Mouse (Mus musculus) E14TG2a.4 (cell line): ENCODE results near the gene Cdc37l1.
"Not testable (repeated sequence)": the region's sequence is repeated elsewhere in the genome, so short reads cannot be mapped to it uniquely, and the experiment has no call there.

Experiments
- H3K27me3 ChIP-seq: 2 replicates; pipeline ENCODE4 v1.6.1; 2014; ENCODE audit warnings: low read length, control low read depth; ENCODE audit not compliant: insufficient read depth
- H3K36me3 ChIP-seq: 2 replicates; pipeline ENCODE4 v1.6.1; 2014; ENCODE audit warnings: low read length, control low read depth; ENCODE audit not compliant: insufficient read depth
- H3K4me1 ChIP-seq: replicated peaks from 2 replicates; pipeline ENCODE4 v1.6.1; 2014; ENCODE audit warnings: low read depth, low read length, control low read depth
- H3K4me3 ChIP-seq: replicated peaks from 2 replicates; pipeline ENCODE4 v1.5.1; 2014; ENCODE audit warnings: mild to moderate bottlenecking, low read length
- H3K9me3 ChIP-seq: 2 replicates; pipeline ENCODE4 v1.6.1; 2014; ENCODE audit warnings: low read length, control low read depth
- CTCF ChIP-seq: conservative IDR thresholded peaks from 2 replicates; pipeline ENCODE4 v1.5.1; 2014; ENCODE audit warnings: low read length
- NANOG ChIP-seq: IDR thresholded peaks from 2 replicates; pipeline ENCODE4 v1.6.1; 2014; ENCODE audit warnings: borderline replicate concordance, low read length, mixed read lengths
- POU5F1 ChIP-seq: IDR thresholded peaks from 2 replicates; pipeline ENCODE4 v1.6.1; 2014; ENCODE audit warnings: low read length, borderline replicate concordance

The Cdc37l1 gene

GRCm38 (mm10) chr19:28994870-28995269 is 4.7 kb downstream of the Cdc37l1 start:
- H3K4me3 ChIP-seq, result no peak overlapping the region
- no peaks in the 10 kb centered on the region for H3K9me3 ChIP-seq
- no peaks in the 10 kb centered on the region for H3K27me3 ChIP-seq
- TF ChIP-seq CTCF (no peak), NANOG (peak; percentile 43; the same call in 1 of the 2 replicates)
- H3K4me1 ChIP-seq, result peaks cover 67% of the 10 kb centered on the region
- peaks cover 55% of the 10 kb centered on the region for H3K36me3 ChIP-seq

- no peak for TF ChIP-seq NANOG
- no peak for TF ChIP-seq POU5F1
- no peak for TF ChIP-seq CTCF
Measured at GRCm38 (mm10) chr19:28995366-28995765, 5.2 kb downstream of the Cdc37l1 start.

GRCm38 (mm10) chr19:28997976-28998630 is 8.0 kb downstream of the Cdc37l1 start:
- Histone ChIP-seq H3K36me3 (peaks cover 77% of the 10 kb centered on the region), H3K4me1 (peaks cover 82% of the 10 kb centered on the region), H3K27me3 (no peaks in the 10 kb centered on the region), H3K4me3 (no peak overlapping the region), H3K9me3 (no peaks in the 10 kb centered on the region)
- TF ChIP-seq CTCF (no peak), POU5F1 (no peak), NANOG (no peak)

More at GRCm38 (mm10) chr19:28995366-28995765, 5.2 kb downstream of the Cdc37l1 start:
- H3K27me3 ChIP-seq, result no peaks in the 10 kb centered on the region
- no peak overlapping the region for H3K4me3 ChIP-seq
- H3K9me3 ChIP-seq, result no peaks in the 10 kb centered on the region
- H3K4me1 ChIP-seq, result peaks cover 72% of the 10 kb centered on the region
- H3K36me3 ChIP-seq, result peaks cover 60% of the 10 kb centered on the region

GRCm38 (mm10) chr19:29000321-29000720 is 10.2 kb downstream of the Cdc37l1 start:
- not testable (repeated sequence) for H3K9me3 ChIP-seq, H3K4me3 ChIP-seq, H3K27me3 ChIP-seq
- Histone ChIP-seq H3K36me3 (peaks cover 55% of the 10 kb centered on the region), H3K4me1 (peaks cover 80% of the 10 kb centered on the region)

- no peaks in the 10 kb centered on the region for H3K9me3 ChIP-seq
- H3K4me1 ChIP-seq, result peaks cover 85% of the 10 kb centered on the region
- peak overlapping the region; percentile 14 for H3K4me3 ChIP-seq
- H3K36me3 ChIP-seq, result peaks cover 35% of the 10 kb centered on the region
- TF ChIP-seq NANOG (peak; percentile 100), POU5F1 (peak; percentile 53; the same call in 1 of the 2 replicates), CTCF (no peak)
- H3K27me3 ChIP-seq, result no peaks in the 10 kb centered on the region
Measured at GRCm38 (mm10) chr19:29008069-29008706, 18.0 kb downstream of the Cdc37l1 start.

- H3K9me3 ChIP-seq, result no peaks in the 10 kb centered on the region
- no peaks in the 10 kb centered on the region for H3K27me3 ChIP-seq
- 0 out of 2 replicates have a peak overlapping the region, but pooled peaks have one; percentile 4 for H3K4me3 ChIP-seq
- H3K36me3 ChIP-seq, result peaks cover 44% of the 10 kb centered on the region
- peaks cover 88% of the 10 kb centered on the region for H3K4me1 ChIP-seq
- no peak for TF ChIP-seq NANOG
- TF ChIP-seq CTCF, result no peak
- no peak for TF ChIP-seq POU5F1
Measured at GRCm38 (mm10) chr19:29009046-29009445, 18.9 kb downstream of the Cdc37l1 start.

- Histone ChIP-seq H3K9me3 (no peaks in the 10 kb centered on the region), H3K4me3 (0 out of 2 replicates have a peak overlapping the region, but pooled peaks have one; percentile 21), H3K27me3 (no peaks in the 10 kb centered on the region), H3K36me3 (peaks cover 63% of the 10 kb centered on the region), H3K4me1 (peaks cover 65% of the 10 kb centered on the region)
- TF ChIP-seq NANOG, result no peak
- no peak for TF ChIP-seq CTCF
- no peak for TF ChIP-seq POU5F1
Measured at GRCm38 (mm10) chr19:29011355-29011990, 21.3 kb downstream of the Cdc37l1 start.

- Histone ChIP-seq H3K9me3 (no peaks in the 10 kb centered on the region), H3K4me1 (peaks cover 40% of the 10 kb centered on the region), H3K4me3 (no peak overlapping the region), H3K36me3 (peaks cover 84% of the 10 kb centered on the region), H3K27me3 (no peaks in the 10 kb centered on the region)
- no peak for TF ChIP-seq POU5F1
- no peak for TF ChIP-seq NANOG
- TF ChIP-seq CTCF, result no peak
Measured at GRCm38 (mm10) chr19:29014466-29015055, 24.4 kb downstream of the Cdc37l1 start.
